Mouse (Mus musculus): Measurements from ENCODE around the gene Sh3bp4. TPM values are rescaled to one million over a fixed set of nuclear protein-coding genes. Genes with fewer than 3 reads are reported as not detected.

Gene Sh3bp4
- total and polyA plus RNA-seq, 3 experiments, result not detected

- no peak overlapping the region for H3K4me3 ChIP-seq (replicated peaks in 1 of 3; ENCODE audit: low read depth in 2 of 3, low read length in 2 of 3, poor library complexity in 1 of 3)
- dilution Hi-C loops (cut with MboI; ENCODE audit: extremely low pct_ligation_motif_present, extremely low pct_unique_long_range_greater_than_20kb, low sequenced_read_pairs), result no loop called here
These were observed 47.9 kb downstream of the Sh3bp4 start for GRCm38 (mm10) chr1:89118076-89118475.

GRCm38 (mm10) chr1:89118836-89119235 is 48.6 kb downstream of the Sh3bp4 start:
- no peak for DNase-seq (ENCODE audit: extremely low read depth)
- H3K79me2 ChIP-seq (replicated peaks; ENCODE audit: control insufficient read depth, extremely low read depth, insufficient read depth, poor library complexity, severe bottlenecking), result no peaks in the 10 kb centered on the region
- H3K27me3 ChIP-seq (replicated peaks), result no peaks in the 10 kb centered on the region
- peaks cover 98% of the 10 kb centered on the region for H3K9me3 ChIP-seq (replicated peaks; ENCODE audit: low read length)
- H3K36me3 ChIP-seq (replicated peaks in 1 of 2; ENCODE audit: control insufficient read depth in 1 of 2, insufficient read depth in 1 of 2, low read length in 1 of 2), result no peaks in the 10 kb centered on the region
- dilution Hi-C loops (cut with MboI; ENCODE audit: extremely low pct_ligation_motif_present, extremely low pct_unique_long_range_greater_than_20kb, low sequenced_read_pairs) (no loop called here), in situ Hi-C loops (cut with MboI; ENCODE audit: low pct_ligation_motif_present, low pct_unique_long_range_greater_than_20kb, low sequenced_read_pairs) (no loop called here)
- no peak overlapping the region for H3K9ac ChIP-seq (ENCODE audit: insufficient read depth, low read depth)
- no peak overlapping the region for H3K4me2 ChIP-seq (ENCODE audit: insufficient read depth, low read depth, poor library complexity, severe bottlenecking)
- no peaks in the 10 kb centered on the region for H3K4me1 ChIP-seq (ENCODE audit: control insufficient read depth in 1 of 2, insufficient read depth in 2 of 2)
- no peak overlapping the region for H3K4me3 ChIP-seq (replicated peaks in 1 of 3; ENCODE audit: low read depth in 2 of 3, low read length in 2 of 3, poor library complexity in 1 of 3)
- H3K27ac ChIP-seq (ENCODE audit: insufficient read depth, low read depth), result no peak overlapping the region
- TF ChIP-seq USF1 (IDR thresholded peaks at IDR 0.05; ENCODE audit: low read depth, low read length) (no peak), SMC3 (IDR thresholded peaks at IDR 0.05; ENCODE audit: low read depth, low read length) (no peak)

More at GRCm38 (mm10) chr1:89118076-89118475, 47.9 kb downstream of the Sh3bp4 start:
- Histone ChIP-seq H3K4me2 (ENCODE audit: insufficient read depth, low read depth, poor library complexity, severe bottlenecking) (no peak overlapping the region), H3K9ac (ENCODE audit: insufficient read depth, low read depth) (no peak overlapping the region), H3K27me3 (replicated peaks) (no peaks in the 10 kb centered on the region), H3K4me1 (ENCODE audit: control insufficient read depth in 1 of 2, insufficient read depth in 2 of 2) (no peaks in the 10 kb centered on the region), H3K36me3 (replicated peaks in 1 of 2; ENCODE audit: control insufficient read depth in 1 of 2, insufficient read depth in 1 of 2, low read length in 1 of 2) (no peaks in the 10 kb centered on the region), H3K9me3 (replicated peaks; ENCODE audit: low read length) (peaks cover 97% of the 10 kb centered on the region), H3K27ac (ENCODE audit: insufficient read depth, low read depth) (no peak overlapping the region), H3K79me2 (replicated peaks; ENCODE audit: control insufficient read depth, extremely low read depth, insufficient read depth, poor library complexity, severe bottlenecking) (no peaks in the 10 kb centered on the region)
- in situ Hi-C loops (cut with MboI; ENCODE audit: low pct_ligation_motif_present, low pct_unique_long_range_greater_than_20kb, low sequenced_read_pairs), result no loop called here
- no peak for DNase-seq (ENCODE audit: extremely low read depth)
- no peak for TF ChIP-seq USF2 (conservative IDR thresholded peaks at IDR 0.05; ENCODE audit: low read depth, low read length)
- no peak for TF ChIP-seq TBP (conservative IDR thresholded peaks at IDR 0.05; ENCODE audit: low read depth, low read length)
- no peak for TF ChIP-seq CHD2 (IDR thresholded peaks at IDR 0.05; ENCODE audit: low read length)
- no peak for TF ChIP-seq ELF1 (IDR thresholded peaks at IDR 0.05; ENCODE audit: low read depth, low read length)
- no peak for TF ChIP-seq JUN (IDR thresholded peaks at IDR 0.05; ENCODE audit: insufficient read depth, low read depth, low read length)
- TF ChIP-seq EP300 (IDR thresholded peaks at IDR 0.05; ENCODE audit: low read length), result no peak
- no peak for TF ChIP-seq GABPA (IDR thresholded peaks at IDR 0.05; ENCODE audit: insufficient replicate concordance, low read depth, low read length)
- TF ChIP-seq ZC3H11A (IDR thresholded peaks at IDR 0.05; ENCODE audit: low read depth, low read length), result no peak
- TF ChIP-seq MAFK (IDR thresholded peaks at IDR 0.05; ENCODE audit: insufficient replicate concordance, low read length), result no peak

- no peaks in the 10 kb centered on the region for H3K36me3 ChIP-seq (replicated peaks in 1 of 2; ENCODE audit: control insufficient read depth in 1 of 2, insufficient read depth in 1 of 2, low read length in 1 of 2)
- DNase-seq (ENCODE audit: extremely low read depth), result no peak
- no peak overlapping the region for H3K4me3 ChIP-seq (replicated peaks in 1 of 3; ENCODE audit: low read depth in 2 of 3, low read length in 2 of 3, poor library complexity in 1 of 3)
- H3K4me2 ChIP-seq (ENCODE audit: insufficient read depth, low read depth, poor library complexity, severe bottlenecking), result no peak overlapping the region
- H3K27me3 ChIP-seq (replicated peaks), result no peaks in the 10 kb centered on the region
- TF ChIP-seq E2F4 (IDR thresholded peaks at IDR 0.05; ENCODE audit: insufficient replicate concordance, low read depth, low read length), result no peak
- TF ChIP-seq RAD21 (IDR thresholded peaks at IDR 0.05; ENCODE audit: low read depth, low read length), result no peak
- TF ChIP-seq CHD2 (IDR thresholded peaks at IDR 0.05; ENCODE audit: low read length), result no peak
- TF ChIP-seq RCOR1 (conservative IDR thresholded peaks at IDR 0.05; ENCODE audit: low read depth, low read length), result no peak
- no peak for TF ChIP-seq UBTF (IDR thresholded peaks at IDR 0.05; ENCODE audit: low read depth, low read length)
- no peak for TF ChIP-seq EP300 (IDR thresholded peaks at IDR 0.05; ENCODE audit: low read length)
- no peak for TF ChIP-seq CHD1 (IDR thresholded peaks at IDR 0.05; ENCODE audit: low read depth, low read length)
- TF ChIP-seq USF2 (conservative IDR thresholded peaks at IDR 0.05; ENCODE audit: low read depth, low read length), result no peak
- TF ChIP-seq SMC3 (IDR thresholded peaks at IDR 0.05; ENCODE audit: low read depth, low read length), result no peak
- TF ChIP-seq MYC (IDR thresholded peaks at IDR 0.05; ENCODE audit: low read depth, low read length), result no peak
- TF ChIP-seq USF1 (IDR thresholded peaks at IDR 0.05; ENCODE audit: low read depth, low read length), result no peak
- no peak for TF ChIP-seq KAT2A (IDR thresholded peaks at IDR 0.05; ENCODE audit: insufficient replicate concordance, low read length)
- TF ChIP-seq NRF1 (IDR thresholded peaks at IDR 0.05; ENCODE audit: low read depth, low read length), result no peak
- TF ChIP-seq ZMIZ1 (IDR thresholded peaks at IDR 0.05; ENCODE audit: low read depth, low read length), result no peak
- TF ChIP-seq ELF1 (IDR thresholded peaks at IDR 0.05; ENCODE audit: low read depth, low read length), result no peak
- TF ChIP-seq BHLHE40 (IDR thresholded peaks at IDR 0.05; ENCODE audit: low read depth, low read length), result no peak
- no peak for TF ChIP-seq ETS1 (conservative IDR thresholded peaks at IDR 0.05; ENCODE audit: low read depth, low read length)
- no peak for TF ChIP-seq TCF12 (IDR thresholded peaks at IDR 0.05; ENCODE audit: low read depth, low read length)
- TF ChIP-seq ZNF384 (IDR thresholded peaks at IDR 0.05; ENCODE audit: low read depth, low read length), result no peak
- TF ChIP-seq NELFE (IDR thresholded peaks at IDR 0.05; ENCODE audit: low read depth, low read length), result no peak
- in situ Hi-C loops (cut with MboI; ENCODE audit: low pct_ligation_motif_present, low pct_unique_long_range_greater_than_20kb, low sequenced_read_pairs) (no loop called here), dilution Hi-C loops (cut with MboI; ENCODE audit: extremely low pct_ligation_motif_present, extremely low pct_unique_long_range_greater_than_20kb, low sequenced_read_pairs) (no loop called here)
- no peaks in the 10 kb centered on the region for H3K79me2 ChIP-seq (replicated peaks; ENCODE audit: control insufficient read depth, extremely low read depth, insufficient read depth, poor library complexity, severe bottlenecking)
- no peak overlapping the region for H3K27ac ChIP-seq (ENCODE audit: insufficient read depth, low read depth)
- peaks cover 97% of the 10 kb centered on the region for H3K9me3 ChIP-seq (replicated peaks; ENCODE audit: low read length)
- no peak overlapping the region for H3K9ac ChIP-seq (ENCODE audit: insufficient read depth, low read depth)
- no peaks in the 10 kb centered on the region for H3K4me1 ChIP-seq (ENCODE audit: control insufficient read depth in 1 of 2, insufficient read depth in 2 of 2)
These were observed 50.1 kb downstream of the Sh3bp4 start for GRCm38 (mm10) chr1:89120290-89120689.
